Mouse (Mus musculus): ENCODE data around the gene Plvap.

- TF ChIP-seq CTCF (IDR thresholded peaks at IDR 0.05; ENCODE audit: low read depth, low read length): no peak
- no peak for TF ChIP-seq GATA2 (IDR thresholded peaks at IDR 0.05; ENCODE audit: borderline replicate concordance, low read depth, low read length)
- no peak for TF ChIP-seq TAL1 (conservative IDR thresholded peaks at IDR 0.05; ENCODE audit: low read depth, low read length)
- TF ChIP-seq POLR2AphosphoS5 (IDR thresholded peaks at IDR 0.05; ENCODE audit: insufficient replicate concordance, low read depth, low read length): no peak
Measured at GRCm38 (mm10) chr8:71498816-71499690, 12.5 kb downstream of the Plvap start.

All from G1E (cell line).